Mouse (Mus musculus) thymus, adult 18-20 months (tissue): ENCODE measurements around the gene Uap1l1.

Experiments
- DNase-seq, 2 experiments: peaks; one replicate each; pipeline ENCODE4 v3.0.0; 2022; ENCODE audit warnings: mixed read lengths in 2 of 2

Uap1l1 gene

GRCm38 (mm10) chr2:25369996-25370395 lies 4.5 kb upstream of the Uap1l1 start:
- no peak for DNase-seq

GRCm38 (mm10) chr2:25364761-25365090 lies 756 bp downstream of the Uap1l1 start:
- DNase-seq = no peak

GRCm38 (mm10) chr2:25364313-25364712 lies 1.2 kb downstream of the Uap1l1 start:
- no peak for DNase-seq

GRCm38 (mm10) chr2:25363478-25364178 lies 1.9 kb downstream of the Uap1l1 start:
- no peak for DNase-seq

GRCm38 (mm10) chr2:25359848-25360247 lies 5.6 kb downstream of the Uap1l1 start:
- DNase-seq = no peak

GRCm38 (mm10) chr2:25356208-25357079 lies 9.0 kb downstream of the Uap1l1 start, which contains the start of gene Dpp7:
Dpp7 (minus strand) TSS chr2:25356359.
- peak; percentile 45 to 52 for DNase-seq

- no peak for DNase-seq
Measured at GRCm38 (mm10) chr2:25355419-25356066, 9.9 kb downstream of the Uap1l1 start.

- no peak for DNase-seq
Measured at GRCm38 (mm10) chr2:25354211-25354610, 11.3 kb downstream of the Uap1l1 start.

- DNase-seq = no peak
Measured at GRCm38 (mm10) chr2:25350701-25351100, 14.8 kb downstream of the Uap1l1 start.

- DNase-seq = no peak
Measured at GRCm38 (mm10) chr2:25349499-25349898, 16.0 kb downstream of the Uap1l1 start.

- no peak for DNase-seq
Measured at GRCm38 (mm10) chr2:25348162-25348561, 17.3 kb downstream of the Uap1l1 start.

- DNase-seq = no peak
Measured at GRCm38 (mm10) chr2:25338303-25338702, 27.2 kb downstream of the Uap1l1 start.

- DNase-seq = no peak
Measured at GRCm38 (mm10) chr2:25333569-25333968, 31.9 kb downstream of the Uap1l1 start.

- DNase-seq = peak; percentile 99
Measured at GRCm38 (mm10) chr2:25332286-25333160, 33.0 kb downstream of the Uap1l1 start, which contains the start of gene Man1b1. Man1b1 (plus strand) TSS chr2:25332338.

GRCm38 (mm10) chr2:25331470-25331869 lies 34.0 kb downstream of the Uap1l1 start:
- DNase-seq = no peak

GRCm38 (mm10) chr2:25328440-25328839 lies 37.0 kb downstream of the Uap1l1 start:
- DNase-seq = no peak

- no peak for DNase-seq
Measured at GRCm38 (mm10) chr2:25326036-25326435, 39.4 kb downstream of the Uap1l1 start.

- no peak for DNase-seq
Measured at GRCm38 (mm10) chr2:25320084-25320483, 45.4 kb downstream of the Uap1l1 start.

- peak; percentile 11 to 24 for DNase-seq
Measured at GRCm38 (mm10) chr2:25318971-25319773, 46.3 kb downstream of the Uap1l1 start, which contains the start of gene Grin1. Grin1 (minus strand) TSS chr2:25319187.

GRCm38 (mm10) chr2:25318119-25318966 lies 47.1 kb downstream of the Uap1l1 start:
- DNase-seq = no peak
